ENCODE assay signal across 1 mouse cellular context in genomic region chr17:24164566-24165259, GRCm38 (mm10).
TF ChIP-seq lines count a peak whose summit lies in the region.

No protein-coding gene starts in this region.

TF ChIP-seq in ES-E14, 5 proteins besides CTCF, POLR2A, EP300 and RAD21:
- TF ChIP-seq MAFK (IDR thresholded peaks at IDR 0.05; ENCODE audit: insufficient read depth, low read depth, low read length): no peak
